Mouse (Mus musculus): ENCODE measurements around the gene Dnaja1. TPM values are rescaled to one million over a fixed set of nuclear protein-coding genes. Genes with fewer than 3 reads are reported as not detected.

Gene Dnaja1
- polyA plus RNA-seq (2016; fragmentation: Nextera tagmentation; extraction: Ambion mirVana) = 245 and 261 TPM in 2 replicates

- Histone ChIP-seq H3K4me2 (peak within 1 kb of the TSS; percentile 83), H3K4me3 (peak within 1 kb of the TSS; percentile 78), H3K9ac (peak within 1 kb of the TSS; percentile 90), H3K27me3 (replicated peaks) (no peaks in the 10 kb centered on the region), H3K27ac (peak within 1 kb of the TSS; percentile 97), H3K4me1 (peaks cover 49% of the 10 kb centered on the region), H3K36me3 (peaks cover 30% of the 10 kb centered on the region), H3K9me3 (replicated peaks) (no peaks in the 10 kb centered on the region)
- under 1% methylated on average over 50 of the region's 54 CpGs for WGBS (ENCODE audit: insufficient replicate concordance)
- ATAC-seq = peak; percentile 89
Observed at GRCm38 (mm10) chr4:40722011-40722666, at the start of gene Dnaja1. Dnaja1 (plus strand) TSS chr4:40722150.

GRCm38 (mm10) chr4:40673526-40673925, 48.4 kb upstream of the Dnaja1 start:
- Histone ChIP-seq H3K27me3 (replicated peaks) (peaks cover 14% of the 10 kb centered on the region; the same call in 1 of the 2 replicates), H3K4me3 (no peak overlapping the region), H3K27ac (no peak overlapping the region), H3K4me2 (no peak overlapping the region), H3K9ac (no peak overlapping the region), H3K36me3 (no peaks in the 10 kb centered on the region), H3K9me3 (replicated peaks) (no peaks in the 10 kb centered on the region), H3K4me1 (peaks cover 4% of the 10 kb centered on the region; the same call in 1 of the 2 replicates)
- WGBS (ENCODE audit: insufficient replicate concordance) = 73% methylated on average over 5 of the region's 5 CpGs
- no peak for ATAC-seq

DNA sequence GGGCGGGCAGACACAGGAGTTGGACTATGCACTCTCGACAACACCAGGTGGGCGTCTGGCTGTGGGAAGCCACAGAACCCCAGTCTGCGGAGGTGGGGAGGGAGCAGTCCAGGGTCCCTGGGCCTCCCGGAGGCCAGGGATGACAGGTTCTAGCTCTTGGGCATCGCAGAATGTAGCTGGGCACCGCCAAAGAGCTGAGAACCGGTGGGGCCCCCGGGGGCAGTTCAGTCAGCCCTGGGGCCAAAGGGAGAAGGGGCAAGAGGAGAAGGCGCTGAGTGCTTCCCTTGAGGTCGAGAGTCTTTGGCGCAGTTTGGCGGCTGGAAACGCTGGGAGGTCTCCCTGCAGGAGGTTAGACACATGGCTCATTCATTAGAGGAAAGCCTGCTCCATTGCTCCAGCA, 45.6 kb upstream of the Dnaja1 start:
- H3K9ac ChIP-seq = no peak overlapping the region
- 24% methylated on average over 14 of the region's 14 CpGs for WGBS (ENCODE audit: insufficient replicate concordance)
- peaks cover 4% of the 10 kb centered on the region; the same call in 1 of the 2 replicates for H3K4me1 ChIP-seq
- no peak for ATAC-seq
- peak overlapping the region; percentile 21 for H3K4me2 ChIP-seq
- H3K27ac ChIP-seq = no peak overlapping the region
- H3K36me3 ChIP-seq = no peaks in the 10 kb centered on the region
- no peak overlapping the region for H3K4me3 ChIP-seq
- H3K9me3 ChIP-seq (replicated peaks) = no peaks in the 10 kb centered on the region
- H3K27me3 ChIP-seq (replicated peaks) = peaks cover 14% of the 10 kb centered on the region; the same call in 1 of the 2 replicates

- H3K4me2 ChIP-seq = no peak overlapping the region
- peaks cover 4% of the 10 kb centered on the region; the same call in 1 of the 2 replicates for H3K4me1 ChIP-seq
- 30% methylated on average over 5 of the region's 5 CpGs for WGBS (ENCODE audit: insufficient replicate concordance)
- peaks cover 14% of the 10 kb centered on the region; the same call in 1 of the 2 replicates for H3K27me3 ChIP-seq (replicated peaks)
- no peaks in the 10 kb centered on the region for H3K36me3 ChIP-seq
- no peak overlapping the region for H3K27ac ChIP-seq
- ATAC-seq = no peak
- H3K9me3 ChIP-seq (replicated peaks) = no peaks in the 10 kb centered on the region
- H3K4me3 ChIP-seq = no peak overlapping the region
- no peak overlapping the region for H3K9ac ChIP-seq
Observed at GRCm38 (mm10) chr4:40677132-40677531, 44.8 kb upstream of the Dnaja1 start.

- no peaks in the 10 kb centered on the region for H3K9me3 ChIP-seq (replicated peaks)
- H3K9ac ChIP-seq = no peak overlapping the region
- H3K27ac ChIP-seq = no peak overlapping the region
- peaks cover 14% of the 10 kb centered on the region; the same call in 1 of the 2 replicates for H3K27me3 ChIP-seq (replicated peaks)
- no peak overlapping the region for H3K4me3 ChIP-seq
- H3K36me3 ChIP-seq = peaks cover 2% of the 10 kb centered on the region; the same call in 1 of the 2 replicates
- ATAC-seq = no peak; the same call in 1 of the 2 replicates
- 34% methylated on average over 5 of the region's 5 CpGs for WGBS (ENCODE audit: insufficient replicate concordance)
- no peak overlapping the region for H3K4me2 ChIP-seq
- H3K4me1 ChIP-seq = peaks cover 4% of the 10 kb centered on the region; the same call in 1 of the 2 replicates
Observed at GRCm38 (mm10) chr4:40680250-40680860, 41.6 kb upstream of the Dnaja1 start.

GRCm38 (mm10) chr4:40681908-40682307, 40.0 kb upstream of the Dnaja1 start:
- peaks cover 4% of the 10 kb centered on the region; the same call in 1 of the 2 replicates for H3K27me3 ChIP-seq (replicated peaks)

DNA sequence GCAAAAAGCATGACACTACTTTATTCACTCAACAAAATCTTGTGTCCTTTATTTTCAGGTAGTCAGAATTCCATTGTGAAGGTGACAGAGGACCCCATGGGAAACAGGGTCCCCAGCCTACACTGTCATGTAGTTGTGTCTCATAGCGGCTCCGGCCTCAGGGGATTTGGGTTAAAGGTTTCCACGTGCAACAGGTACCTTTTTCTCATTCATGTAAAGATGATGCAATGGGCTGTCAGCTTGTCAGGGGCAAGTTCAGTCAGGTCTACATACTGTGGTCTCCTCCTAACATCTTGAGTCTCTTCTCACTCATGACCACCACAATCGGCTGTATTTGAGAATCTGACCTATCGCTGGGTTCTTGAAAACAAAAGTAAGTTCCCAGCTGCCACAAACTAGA, 39.6 kb upstream of the Dnaja1 start:
- H3K36me3 ChIP-seq = peaks cover 17% of the 10 kb centered on the region
- no peaks in the 10 kb centered on the region for H3K4me1 ChIP-seq
- no peaks in the 10 kb centered on the region for H3K27me3 ChIP-seq (replicated peaks)
- no peak overlapping the region for H3K4me3 ChIP-seq
- H3K9me3 ChIP-seq (replicated peaks) = no peaks in the 10 kb centered on the region
- H3K9ac ChIP-seq = no peak overlapping the region
- 77% methylated on average over 5 of the region's 5 CpGs for WGBS (ENCODE audit: insufficient replicate concordance)
- no peak overlapping the region for H3K4me2 ChIP-seq
- H3K27ac ChIP-seq = no peak overlapping the region
- ATAC-seq = no peak

More at GRCm38 (mm10) chr4:40681908-40682307, 40.0 kb upstream of the Dnaja1 start:
- no peak overlapping the region for H3K4me2 ChIP-seq
- no peak overlapping the region for H3K4me3 ChIP-seq
- no peak overlapping the region for H3K27ac ChIP-seq
- no peaks in the 10 kb centered on the region for H3K4me1 ChIP-seq
- H3K9me3 ChIP-seq (replicated peaks) = no peaks in the 10 kb centered on the region
- no peak overlapping the region for H3K9ac ChIP-seq
- H3K36me3 ChIP-seq = peaks cover 15% of the 10 kb centered on the region
- ATAC-seq = no peak
- 26% methylated on average over 3 of the region's 3 CpGs for WGBS (ENCODE audit: insufficient replicate concordance)

DNA sequence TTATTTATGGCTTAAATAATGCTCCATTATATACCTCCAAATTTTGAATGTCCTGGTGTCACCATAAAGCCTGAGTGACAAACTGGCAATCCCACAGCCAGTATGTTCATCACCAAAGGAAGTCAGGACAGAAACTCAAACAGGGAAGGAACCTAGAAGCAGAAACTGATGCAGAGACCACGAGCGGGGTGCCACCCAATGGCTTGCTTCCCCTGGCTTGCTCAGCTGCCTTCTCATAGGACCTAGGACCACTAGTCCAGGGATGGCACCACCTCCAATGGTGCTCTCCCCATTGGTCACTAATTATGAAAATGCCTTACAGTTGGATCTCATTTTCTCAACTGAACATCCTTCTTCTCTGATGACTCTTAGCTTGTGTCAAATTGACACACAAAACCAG, 38.6 kb upstream of the Dnaja1 start:
- Histone ChIP-seq H3K27me3 (replicated peaks) (no peaks in the 10 kb centered on the region), H3K36me3 (peaks cover 24% of the 10 kb centered on the region), H3K9ac (no peak overlapping the region), H3K27ac (no peak overlapping the region), H3K9me3 (replicated peaks) (no peaks in the 10 kb centered on the region), H3K4me1 (no peaks in the 10 kb centered on the region), H3K4me2 (no peak overlapping the region), H3K4me3 (no peak overlapping the region)
- WGBS (ENCODE audit: insufficient replicate concordance) = 54% methylated on average over 2 of the region's 2 CpGs
- ATAC-seq = no peak

DNA sequence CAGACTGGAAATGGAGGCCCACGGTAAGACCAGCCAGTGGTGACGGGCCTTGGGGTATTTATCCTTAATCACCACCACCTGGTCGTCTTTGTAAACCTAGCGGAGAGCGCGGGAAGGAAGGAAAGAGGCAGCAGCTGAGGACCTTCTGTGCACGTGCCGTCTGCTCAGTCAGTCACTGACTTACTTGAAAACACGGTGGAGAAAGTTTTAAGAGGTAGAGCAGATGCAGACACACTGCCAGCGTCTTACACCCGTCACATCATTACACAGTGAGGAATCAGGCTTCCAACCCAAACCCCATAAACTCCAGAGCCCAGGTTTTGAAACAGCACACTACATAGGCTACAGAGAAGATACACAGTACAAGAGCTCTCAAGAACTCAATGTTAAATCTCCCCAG, 30.9 kb upstream of the Dnaja1 start:
- no peaks in the 10 kb centered on the region for H3K4me1 ChIP-seq
- no peak for ATAC-seq
- no peak overlapping the region for H3K4me2 ChIP-seq
- no peaks in the 10 kb centered on the region for H3K27me3 ChIP-seq (replicated peaks)
- no peaks in the 10 kb centered on the region for H3K9me3 ChIP-seq (replicated peaks)
- peaks cover 76% of the 10 kb centered on the region for H3K36me3 ChIP-seq
- 83% methylated on average over 11 of the region's 11 CpGs for WGBS (ENCODE audit: insufficient replicate concordance)
- H3K27ac ChIP-seq = no peak overlapping the region
- H3K4me3 ChIP-seq = no peak overlapping the region
- no peak overlapping the region for H3K9ac ChIP-seq

DNA sequence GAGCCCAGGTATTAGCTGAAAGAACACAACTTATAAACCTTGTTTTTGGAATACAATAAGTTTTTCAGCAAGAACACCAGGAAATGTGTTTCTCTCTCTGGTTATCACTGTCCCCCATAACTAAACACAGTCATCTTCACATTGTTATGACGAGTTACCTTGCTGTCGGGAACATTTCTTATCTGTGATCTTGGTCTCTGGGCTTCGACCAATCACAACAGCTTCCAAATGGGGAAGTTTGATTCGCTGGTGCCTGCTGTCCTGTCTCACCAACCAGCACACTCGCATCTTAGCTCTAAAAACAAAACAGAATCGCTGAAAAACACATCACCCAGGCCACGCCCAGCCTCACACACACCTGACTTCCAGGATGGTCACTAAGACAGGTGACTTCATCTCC, 24.9 kb upstream of the Dnaja1 start:
- H3K4me1 ChIP-seq = peaks cover 26% of the 10 kb centered on the region
- H3K4me2 ChIP-seq = no peak overlapping the region
- H3K4me3 ChIP-seq = no peak overlapping the region
- H3K27ac ChIP-seq = no peak overlapping the region
- peaks cover 39% of the 10 kb centered on the region for H3K36me3 ChIP-seq
- H3K27me3 ChIP-seq (replicated peaks) = no peaks in the 10 kb centered on the region
- no peak overlapping the region for H3K9ac ChIP-seq
- no peak for ATAC-seq
- WGBS (ENCODE audit: insufficient replicate concordance) = 41% methylated on average over 7 of the region's 7 CpGs
- H3K9me3 ChIP-seq (replicated peaks) = no peaks in the 10 kb centered on the region

DNA sequence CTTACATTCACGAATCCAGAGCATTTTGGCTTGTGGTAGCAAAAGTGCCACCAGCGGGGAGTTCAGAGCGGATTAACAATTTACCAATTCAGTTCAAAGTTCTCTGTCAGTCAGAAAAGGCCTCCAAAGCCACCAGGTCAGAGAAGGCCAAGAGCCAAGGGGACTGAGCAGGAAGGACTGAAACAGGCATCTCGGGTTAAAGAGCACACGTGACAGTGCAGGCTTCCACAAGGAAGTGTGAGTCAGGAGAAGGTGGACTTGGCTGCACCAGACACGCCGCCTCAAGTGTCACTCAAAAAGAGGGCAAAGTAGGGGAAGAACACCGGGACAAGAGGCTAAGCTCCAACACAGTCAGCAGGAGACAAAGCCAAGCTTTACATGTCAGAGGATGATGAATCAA, 21.7 kb upstream of the Dnaja1 start:
- H3K27me3 ChIP-seq (replicated peaks) = no peaks in the 10 kb centered on the region
- no peak overlapping the region for H3K4me2 ChIP-seq
- peak overlapping the region; percentile 70 for H3K27ac ChIP-seq
- no peak overlapping the region for H3K9ac ChIP-seq
- peaks cover 42% of the 10 kb centered on the region for H3K4me1 ChIP-seq
- no peak overlapping the region for H3K4me3 ChIP-seq
- peaks cover 11% of the 10 kb centered on the region for H3K36me3 ChIP-seq
- 56% methylated on average over 8 of the region's 8 CpGs for WGBS (ENCODE audit: insufficient replicate concordance)
- H3K9me3 ChIP-seq (replicated peaks) = no peaks in the 10 kb centered on the region
- no peak for ATAC-seq

DNA sequence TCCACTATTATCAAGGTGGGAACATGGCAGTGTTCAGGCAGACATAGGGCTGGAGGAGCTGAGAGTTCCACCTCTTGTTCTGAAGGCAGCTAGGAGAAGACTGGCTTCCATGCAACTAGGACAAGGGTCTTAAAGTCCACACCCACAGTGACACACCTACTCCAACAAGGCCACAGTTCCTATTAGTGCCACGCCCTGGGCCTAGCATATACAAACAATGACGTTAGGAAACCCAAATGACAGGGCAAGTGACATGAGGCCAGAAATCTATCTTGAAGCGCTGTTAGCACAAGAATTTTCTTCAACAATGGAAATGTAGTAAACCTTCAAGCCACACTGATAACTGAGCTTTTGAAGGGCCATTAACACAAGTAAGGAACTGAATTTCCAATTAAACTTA, 20.2 kb upstream of the Dnaja1 start:
- no peaks in the 10 kb centered on the region for H3K27me3 ChIP-seq (replicated peaks)
- peaks cover 42% of the 10 kb centered on the region for H3K4me1 ChIP-seq
- no peak overlapping the region; the same call in 1 of the 2 replicates for H3K9ac ChIP-seq
- 58% methylated on average over 3 of the region's 3 CpGs for whole genome bisulfite sequencing (ENCODE audit: insufficient replicate concordance)
- H3K36me3 ChIP-seq = peaks cover under 1% of the 10 kb centered on the region; the same call in 1 of the 2 replicates
- peak overlapping the region; percentile 85 for H3K27ac ChIP-seq
- H3K4me3 ChIP-seq = peak overlapping the region; percentile 67
- no peaks in the 10 kb centered on the region for H3K9me3 ChIP-seq (replicated peaks)
- ATAC-seq = no peak
- peak overlapping the region; percentile 77 for H3K4me2 ChIP-seq
